Mouse (Mus musculus): ENCODE data around the gene Ly6g5c.

Gene Ly6g5c

GRCm38 (mm10) chr17:35156461-35157200 lies 48.6 kb downstream of the Ly6g5c start:
- peaks cover 53% of the 10 kb centered on the region for H3K36me3 ChIP-seq (ENCODE audit: control insufficient read depth, insufficient read depth, low read length, poor library complexity, severe bottlenecking)
- DNase-seq (ENCODE audit: low read depth, low spot score) = no peak

GRCm38 (mm10) chr17:35157254-35157653 lies 49.2 kb downstream of the Ly6g5c start:
- peaks cover 51% of the 10 kb centered on the region for H3K36me3 ChIP-seq (ENCODE audit: control insufficient read depth, insufficient read depth, low read length, poor library complexity, severe bottlenecking)
- DNase-seq (ENCODE audit: low read depth, low spot score) = no peak

More at GRCm38 (mm10) chr17:35156461-35157200, 48.6 kb downstream of the Ly6g5c start:
- H3K27me3 ChIP-seq (ENCODE audit: control insufficient read depth, insufficient read depth, low read length, poor library complexity, severe bottlenecking) = no peaks in the 10 kb centered on the region

GRCm38 (mm10) chr17:35157661-35158175 lies 49.6 kb downstream of the Ly6g5c start:
- no peak for DNase-seq (ENCODE audit: low read depth, low spot score)
- Histone ChIP-seq H3K27me3 (ENCODE audit: control insufficient read depth, insufficient read depth, low read length, poor library complexity, severe bottlenecking) (no peaks in the 10 kb centered on the region), H3K36me3 (ENCODE audit: control insufficient read depth, insufficient read depth, low read length, poor library complexity, severe bottlenecking) (peaks cover 51% of the 10 kb centered on the region)

More at GRCm38 (mm10) chr17:35157254-35157653, 49.2 kb downstream of the Ly6g5c start:
- no peaks in the 10 kb centered on the region for H3K27me3 ChIP-seq (ENCODE audit: control insufficient read depth, insufficient read depth, low read length, poor library complexity, severe bottlenecking)

- H3K27me3 ChIP-seq (ENCODE audit: control insufficient read depth, insufficient read depth, low read length, poor library complexity, severe bottlenecking) = no peaks in the 10 kb centered on the region
- H3K36me3 ChIP-seq (ENCODE audit: control insufficient read depth, insufficient read depth, low read length, poor library complexity, severe bottlenecking) = peaks cover 46% of the 10 kb centered on the region
- DNase-seq (ENCODE audit: low read depth, low spot score) = no peak
Observed at GRCm38 (mm10) chr17:35158850-35159593, 50.9 kb downstream of the Ly6g5c start.

GRCm38 (mm10) chr17:35159638-35160037 lies 51.6 kb downstream of the Ly6g5c start:
- Histone ChIP-seq H3K36me3 (ENCODE audit: control insufficient read depth, insufficient read depth, low read length, poor library complexity, severe bottlenecking) (peaks cover 41% of the 10 kb centered on the region), H3K27me3 (ENCODE audit: control insufficient read depth, insufficient read depth, low read length, poor library complexity, severe bottlenecking) (no peaks in the 10 kb centered on the region)
- no peak for DNase-seq (ENCODE audit: low read depth, low spot score)

GRCm38 (mm10) chr17:35161421-35161820 lies 53.3 kb downstream of the Ly6g5c start:
- H3K36me3 ChIP-seq (ENCODE audit: control insufficient read depth, insufficient read depth, low read length, poor library complexity, severe bottlenecking) = peaks cover 36% of the 10 kb centered on the region
- DNase-seq (ENCODE audit: low read depth, low spot score) = no peak
- no peaks in the 10 kb centered on the region for H3K27me3 ChIP-seq (ENCODE audit: control insufficient read depth, insufficient read depth, low read length, poor library complexity, severe bottlenecking)

Data from splenic B cell, adult 2 months (primary cell).